8 mouse cellular contexts compared by ENCODE assay signal in the genomic region with DNA sequence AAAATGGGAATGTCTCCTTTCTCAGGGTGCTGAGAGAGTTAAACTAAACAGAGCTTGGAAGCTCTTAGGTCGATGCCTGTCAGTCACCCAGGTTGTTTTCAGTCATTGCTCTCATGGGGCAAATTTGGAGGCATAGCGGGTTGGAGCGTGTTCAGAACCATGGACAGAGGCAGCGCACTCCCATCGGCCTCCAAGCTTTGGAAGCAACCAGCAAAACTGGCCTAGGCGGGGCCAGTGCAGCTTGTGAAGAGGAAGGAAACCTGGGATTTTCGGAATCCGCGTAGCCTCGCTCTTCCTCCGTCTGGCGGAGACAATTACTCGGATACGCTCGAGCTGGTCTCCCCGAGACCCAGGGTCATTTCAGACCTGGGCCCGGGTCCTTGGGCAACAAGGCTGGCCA.
DNase-seq lines count a peak whose midpoint lies in the region; ATAC-seq and TF ChIP-seq lines count a peak whose summit lies in the region.

No protein-coding gene starts in this region.

- no peaks in the 10 kb centered on the region for H3K27me3 ChIP-seq in E14TG2a.4 (ENCODE audit: insufficient read depth, low read length)
- peaks cover 36% of the 10 kb centered on the region for H3K27me3 ChIP-seq in forebrain, embryonic 11.5 days (ENCODE audit: control insufficient read depth, insufficient read depth, low read length)
- peaks cover 86% of the 10 kb centered on the region for H3K27me3 ChIP-seq in hindbrain, embryonic 12.5 days
- H3K27me3 ChIP-seq in limb, embryonic 13.5 days, result peaks cover 90% of the 10 kb centered on the region
- peaks cover 38% of the 10 kb centered on the region for H3K27me3 ChIP-seq in midbrain, postnatal 0 days (ENCODE audit: insufficient read depth, low read length)

- no peaks in the 10 kb centered on the region for H3K9me3 ChIP-seq in E14TG2a.4 (ENCODE audit: low read length)
- H3K9me3 ChIP-seq in forebrain, embryonic 11.5 days (ENCODE audit: control insufficient read depth, low read length), result no peaks in the 10 kb centered on the region
- no peaks in the 10 kb centered on the region for H3K9me3 ChIP-seq in hindbrain, embryonic 12.5 days (replicated peaks)
- H3K9me3 ChIP-seq in limb, embryonic 13.5 days, result no peaks in the 10 kb centered on the region
- H3K9me3 ChIP-seq in midbrain, postnatal 0 days (ENCODE audit: low read length), result no peaks in the 10 kb centered on the region

- H3K27ac ChIP-seq in forebrain, embryonic 11.5 days (ENCODE audit: low read depth, low read length), result no peak overlapping the region
- 0 out of 2 replicates have a peak overlapping the region, but pooled peaks have one; percentile 48 for H3K27ac ChIP-seq in hindbrain, embryonic 12.5 days
- H3K27ac ChIP-seq in limb, embryonic 13.5 days, result no peak overlapping the region
- no peak overlapping the region for H3K27ac ChIP-seq in midbrain, postnatal 0 days (ENCODE audit: low read depth, low read length)

- no peak overlapping the region for H3K9ac ChIP-seq in forebrain, embryonic 11.5 days (ENCODE audit: low read length)
- H3K9ac ChIP-seq in hindbrain, embryonic 12.5 days, result no peak overlapping the region
- H3K9ac ChIP-seq in limb, embryonic 13.5 days, result no peak overlapping the region
- H3K9ac ChIP-seq in midbrain, postnatal 0 days (replicated peaks; ENCODE audit: low read length, poor library complexity, severe bottlenecking), result no peak overlapping the region

- under 1% methylated on average over 17 of the region's 17 CpGs for WGBS in forebrain, embryonic 11.5 days
- WGBS in hindbrain, embryonic 12.5 days, result under 1% methylated on average over 17 of the region's 17 CpGs
- 1% methylated on average over 17 of the region's 17 CpGs for WGBS in limb, embryonic 13.5 days
- 7% methylated on average over 17 of the region's 17 CpGs for WGBS in midbrain, postnatal 0 days

- peak overlapping the region; percentile 48 for H3K4me2 ChIP-seq in forebrain, embryonic 11.5 days (ENCODE audit: low read depth, low read length, severe bottlenecking)
- peak overlapping the region; percentile 47 for H3K4me2 ChIP-seq in hindbrain, embryonic 12.5 days (replicated peaks)
- H3K4me2 ChIP-seq in limb, embryonic 13.5 days (replicated peaks), result peak overlapping the region; percentile 48
- H3K4me2 ChIP-seq in midbrain, postnatal 0 days (ENCODE audit: low read depth, low read length, poor library complexity, severe bottlenecking), result peak overlapping the region; percentile 40

- no peak for TF ChIP-seq CTCF in E14TG2a.4 (conservative IDR thresholded peaks at IDR 0.05; ENCODE audit: low read length)
- TF ChIP-seq CTCF in midbrain, postnatal 0 days (IDR thresholded peaks at IDR 0.05), result no peak

- H3K4me1 ChIP-seq in E14TG2a.4 (replicated peaks; ENCODE audit: low read depth, low read length), result peaks cover 45% of the 10 kb centered on the region
- H3K4me1 ChIP-seq in forebrain, embryonic 11.5 days (replicated peaks; ENCODE audit: control insufficient read depth, insufficient read depth, low read length), result peaks cover 5% of the 10 kb centered on the region; the same call in 1 of the 2 replicates
- H3K4me1 ChIP-seq in hindbrain, embryonic 12.5 days, result peaks cover 31% of the 10 kb centered on the region
- H3K4me1 ChIP-seq in limb, embryonic 13.5 days, result peaks cover 6% of the 10 kb centered on the region
- no peaks in the 10 kb centered on the region for H3K4me1 ChIP-seq in midbrain, postnatal 0 days (ENCODE audit: insufficient read depth, low read length)

- H3K4me3 ChIP-seq in E14TG2a.4 (replicated peaks; ENCODE audit: low read length), result peak overlapping the region; percentile 79
- peak overlapping the region; percentile 7; the same call in 1 of the 2 replicates for H3K4me3 ChIP-seq in forebrain, embryonic 11.5 days (ENCODE audit: low read depth, low read length)
- peak overlapping the region; percentile 7; the same call in 1 of the 2 replicates for H3K4me3 ChIP-seq in hindbrain, embryonic 12.5 days
- H3K4me3 ChIP-seq in limb, embryonic 13.5 days, result peak overlapping the region; percentile 17; the same call in 1 of the 2 replicates
- peak overlapping the region; percentile 17; the same call in 1 of the 2 replicates for H3K4me3 ChIP-seq in midbrain, postnatal 0 days (ENCODE audit: low read depth, low read length)

- DNase-seq in ZHBTc4 (ENCODE audit: low read depth, low spot score), result peak; percentile 89
- peak; percentile 85 for DNase-seq in forebrain, embryonic 11.5 days (ENCODE audit: low spot score)
- DNase-seq in midbrain, postnatal 0 days (ENCODE audit: low spot score), result peak; percentile 38
- DNase-seq in cerebellum, adult 9-11 months, result no peak

- no peaks in the 10 kb centered on the region for H3K36me3 ChIP-seq in E14TG2a.4 (ENCODE audit: insufficient read depth, low read length)
- no peaks in the 10 kb centered on the region for H3K36me3 ChIP-seq in forebrain, embryonic 11.5 days (ENCODE audit: control insufficient read depth, insufficient read depth, low read length)
- H3K36me3 ChIP-seq in hindbrain, embryonic 12.5 days, result no peaks in the 10 kb centered on the region
- H3K36me3 ChIP-seq in limb, embryonic 13.5 days, result no peaks in the 10 kb centered on the region
- no peaks in the 10 kb centered on the region for H3K36me3 ChIP-seq in midbrain, postnatal 0 days (ENCODE audit: insufficient read depth, low read length)

- ATAC-seq in forebrain, embryonic 11.5 days (replicated peaks; ENCODE audit: low FRiP score), result no peak
- no peak for ATAC-seq in hindbrain, embryonic 12.5 days (ENCODE audit: low FRiP score)
- no peak for ATAC-seq in limb, embryonic 13.5 days (ENCODE audit: low FRiP score, low read depth)
- no peak for ATAC-seq in midbrain, postnatal 0 days (ENCODE audit: low FRiP score)
- no peak for ATAC-seq in activated CD4-positive, CD25-positive, alpha-beta regulatory T cell, adult 4 months

Comparison
In these comparisons a context has a peak if more than half of its experiments do, and no peak if none do; other contexts are left out.
1. H3K4me3 ChIP-seq: peak in every context shown above with its lines; median percentile 79 in E14TG2a.4; 17 in limb, embryonic 13.5 days; 17 in midbrain, postnatal 0 days; 7 in forebrain, embryonic 11.5 days; 7 in hindbrain, embryonic 12.5 days.